Mouse (Mus musculus) neural tube, embryonic 15.5 days (tissue): ENCODE measurements around the gene Mmp21. TPM values are rescaled to one million over a fixed set of nuclear protein-coding genes. Genes with fewer than 3 reads are reported as not detected.

Experiments
- polyA plus RNA-seq: library from polyadenylated mRNA; unstranded; fragments of >200 nt; fragmentation: Nextera tagmentation; extraction: Ambion mirVana; gene quantifications from 2 replicates; pipeline ENCODE4 v1.2.1, GENCODE M21; 2015

Mmp21 gene
- polyA plus RNA-seq, 1 experiment from 2014 or later = not detected

Other genes starting within 250 kb of the Mmp21 start
- not detected in 2 replicates for gene Tex36, start 77.9 kb downstream of the Mmp21 start, polyA plus RNA-seq
- 14.5 and 17.8 TPM in 2 replicates for gene Edrf1, start 42.5 kb downstream of the Mmp21 start, polyA plus RNA-seq
- gene Bccip, start 29.3 kb upstream of the Mmp21 start, polyA plus RNA-seq = 103 and 109 TPM in 2 replicates
- gene Uros, start 30.0 kb upstream of the Mmp21 start, polyA plus RNA-seq = 51.3 and 52.2 TPM in 2 replicates
- 2.8 and 3.5 TPM in 2 replicates for gene Fank1, start 96.8 kb upstream of the Mmp21 start, polyA plus RNA-seq
- 37.4 and 38.2 TPM in 2 replicates for gene Dhx32, start 102.7 kb upstream of the Mmp21 start, polyA plus RNA-seq